Mouse (Mus musculus) T-cell, adult 2 months (primary cell): ENCODE results near the gene Prpf4.

Source experiments
- DNase-seq: peaks from one replicate; pipeline ENCODE4 v3.0.0; 2022; ENCODE audit warnings: low spot score

Gene Prpf4

GRCm38 (mm10) chr4:62389592-62390512 is 18.7 kb upstream of the Prpf4 start:
- DNase-seq: no peak

- no peak for DNase-seq
Measured at GRCm38 (mm10) chr4:62391892-62392291, 16.7 kb upstream of the Prpf4 start.

GRCm38 (mm10) chr4:62393459-62393858 is 15.1 kb upstream of the Prpf4 start:
- no peak for DNase-seq

GRCm38 (mm10) chr4:62395806-62396205 is 12.8 kb upstream of the Prpf4 start:
- no peak for DNase-seq

GRCm38 (mm10) chr4:62397616-62398365 is 10.8 kb upstream of the Prpf4 start:
- DNase-seq: no peak

GRCm38 (mm10) chr4:62398956-62399355 is 9.6 kb upstream of the Prpf4 start:
- no peak for DNase-seq

GRCm38 (mm10) chr4:62406133-62406532 is 2.5 kb upstream of the Prpf4 start:
- DNase-seq: no peak

GRCm38 (mm10) chr4:62407730-62408582 is 641 bp upstream of the Prpf4 start:
- peak; percentile 62 for DNase-seq

GRCm38 (mm10) chr4:62409615-62410014 is 1.0 kb downstream of the Prpf4 start:
- no peak for DNase-seq

GRCm38 (mm10) chr4:62410325-62410724 is 1.7 kb downstream of the Prpf4 start:
- no peak for DNase-seq

- DNase-seq: no peak
Measured at GRCm38 (mm10) chr4:62411606-62412005, 3.0 kb downstream of the Prpf4 start.

GRCm38 (mm10) chr4:62418448-62418847 is 9.9 kb downstream of the Prpf4 start:
- no peak for DNase-seq

GRCm38 (mm10) chr4:62419091-62419490 is 10.5 kb downstream of the Prpf4 start:
- no peak for DNase-seq

- DNase-seq: no peak
Measured at GRCm38 (mm10) chr4:62425891-62426290, 17.3 kb downstream of the Prpf4 start.

- no peak for DNase-seq
Measured at GRCm38 (mm10) chr4:62427978-62428758, 19.6 kb downstream of the Prpf4 start.

- DNase-seq: no peak
Measured at GRCm38 (mm10) chr4:62429616-62430015, 21.0 kb downstream of the Prpf4 start.

GRCm38 (mm10) chr4:62430678-62431077 is 22.1 kb downstream of the Prpf4 start:
- DNase-seq: no peak

GRCm38 (mm10) chr4:62431522-62431921 is 22.9 kb downstream of the Prpf4 start:
- no peak for DNase-seq

GRCm38 (mm10) chr4:62433939-62434870 is 25.6 kb downstream of the Prpf4 start:
- DNase-seq: no peak

GRCm38 (mm10) chr4:62435081-62435480 is 26.5 kb downstream of the Prpf4 start, which contains the start of gene Rnf183:
Gene Rnf183 (minus strand): TSS chr4:62435252.
- no peak for DNase-seq
